Mouse (Mus musculus) layer of hippocampus, adult 9-10 months (tissue): ENCODE results near the gene Actr5.

Source experiments
- DNase-seq: peaks from one replicate; pipeline ENCODE4 v3.0.0; 2022; ENCODE audit warnings: low spot score

Actr5 gene

DNA sequence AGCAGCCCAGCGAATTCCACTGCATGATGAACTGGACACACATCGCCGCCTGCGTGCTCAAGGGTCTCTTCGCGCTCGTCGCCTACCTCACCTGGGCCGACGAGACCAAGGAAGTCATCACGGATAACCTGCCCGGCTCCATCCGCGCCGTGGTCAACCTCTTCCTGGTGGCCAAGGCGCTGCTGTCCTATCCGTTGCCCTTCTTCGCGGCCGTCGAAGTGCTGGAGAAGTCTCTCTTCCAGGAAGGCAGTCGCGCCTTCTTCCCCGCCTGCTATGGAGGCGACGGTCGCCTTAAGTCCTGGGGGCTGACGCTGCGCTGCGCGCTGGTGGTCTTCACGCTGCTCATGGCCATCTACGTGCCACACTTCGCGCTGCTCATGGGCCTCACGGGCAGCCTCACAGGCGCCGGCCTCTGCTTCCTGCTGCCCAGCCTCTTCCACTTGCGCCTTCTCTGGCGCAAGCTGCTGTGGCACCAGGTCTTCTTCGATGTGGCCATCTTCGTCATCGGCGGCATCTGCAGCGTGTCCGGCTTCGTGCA is 10.2 kb upstream of the Actr5 start:
- DNase-seq, result no peak

DNA sequence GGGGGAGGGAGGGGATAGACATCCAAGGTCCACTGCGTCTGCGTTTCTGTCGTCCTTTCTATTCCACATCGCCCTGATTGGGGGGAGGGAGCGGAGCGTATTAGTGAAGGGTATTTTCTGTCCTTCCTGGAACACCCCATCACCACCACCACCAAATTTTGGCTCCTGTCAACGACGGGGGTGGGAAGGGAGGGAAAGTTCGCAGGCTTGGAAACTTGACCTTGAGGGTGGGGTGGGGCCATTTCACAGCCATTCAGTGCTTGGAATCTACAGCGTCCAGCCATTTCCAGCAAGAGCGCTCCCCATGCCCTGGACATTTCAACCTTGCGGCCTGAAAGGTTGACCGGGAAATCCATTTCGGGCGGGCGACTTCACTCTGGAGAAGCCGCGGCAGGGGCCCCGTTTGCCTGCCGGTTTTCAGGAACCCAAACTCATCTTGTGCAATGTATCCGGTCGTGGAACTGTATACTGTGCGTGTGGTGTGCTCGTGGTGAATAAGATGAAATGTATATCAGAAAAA is 9.5 kb upstream of the Actr5 start:
- no peak for DNase-seq

DNA sequence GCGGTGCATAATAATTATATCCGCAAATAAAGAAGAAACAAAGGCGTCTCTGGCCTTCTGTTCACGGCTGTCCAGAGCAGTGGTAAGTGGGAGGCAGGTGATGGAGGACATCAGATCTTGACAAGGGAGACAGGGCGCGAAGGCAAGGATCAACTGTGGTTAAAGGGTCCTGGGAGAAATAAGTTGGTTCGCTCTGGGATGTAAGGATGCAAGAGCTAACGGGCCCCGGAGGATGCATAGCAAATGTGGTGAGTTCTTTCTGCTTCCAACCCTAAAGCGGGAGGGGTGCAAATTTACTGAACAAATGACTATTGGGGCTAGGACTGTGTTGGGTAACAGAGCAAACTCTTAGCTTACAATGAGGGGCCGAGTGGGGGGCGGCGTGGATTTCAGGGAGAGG is 9.0 kb upstream of the Actr5 start:
- no peak for DNase-seq

DNA sequence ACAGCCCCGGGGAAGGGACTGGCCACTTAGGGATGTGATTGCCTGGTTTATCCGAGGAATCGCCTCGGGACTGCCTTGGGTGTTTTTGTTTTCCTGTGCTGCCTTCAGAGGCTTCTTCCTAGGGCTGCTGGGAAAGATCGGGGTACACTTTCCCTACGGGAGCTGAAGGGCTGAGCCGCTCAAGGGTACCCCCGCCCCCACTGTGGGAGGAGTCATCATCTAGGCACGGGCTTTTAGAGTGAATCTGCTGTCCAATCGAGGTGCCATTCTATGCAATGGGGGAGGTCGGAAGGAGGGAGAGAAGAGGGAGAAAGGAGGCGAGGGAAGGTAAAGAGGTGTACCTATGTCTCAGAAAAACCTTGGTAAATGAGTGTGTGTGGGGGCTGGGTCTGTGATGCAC is 8.4 kb upstream of the Actr5 start:
- DNase-seq, result no peak

DNA sequence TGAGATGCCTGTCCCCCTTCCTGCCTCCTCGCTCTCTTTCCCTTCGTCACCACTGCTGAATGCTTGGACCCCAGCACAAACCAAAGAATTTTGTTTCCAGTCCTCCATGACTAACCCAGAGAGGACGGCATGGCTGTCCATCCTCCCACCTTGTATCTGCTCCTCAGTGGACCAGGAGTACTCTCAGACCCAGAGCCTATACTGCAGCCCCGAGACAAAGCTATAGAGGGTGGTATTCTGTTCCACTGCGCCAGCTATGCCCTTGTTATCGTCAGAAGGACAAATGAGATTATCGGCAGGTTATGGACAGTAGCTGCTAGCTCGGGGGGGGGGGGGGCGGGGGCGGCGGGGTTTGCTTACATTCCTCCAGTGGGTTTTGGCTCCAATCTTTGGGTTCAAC is 7.9 kb upstream of the Actr5 start:
- DNase-seq, result no peak

DNA sequence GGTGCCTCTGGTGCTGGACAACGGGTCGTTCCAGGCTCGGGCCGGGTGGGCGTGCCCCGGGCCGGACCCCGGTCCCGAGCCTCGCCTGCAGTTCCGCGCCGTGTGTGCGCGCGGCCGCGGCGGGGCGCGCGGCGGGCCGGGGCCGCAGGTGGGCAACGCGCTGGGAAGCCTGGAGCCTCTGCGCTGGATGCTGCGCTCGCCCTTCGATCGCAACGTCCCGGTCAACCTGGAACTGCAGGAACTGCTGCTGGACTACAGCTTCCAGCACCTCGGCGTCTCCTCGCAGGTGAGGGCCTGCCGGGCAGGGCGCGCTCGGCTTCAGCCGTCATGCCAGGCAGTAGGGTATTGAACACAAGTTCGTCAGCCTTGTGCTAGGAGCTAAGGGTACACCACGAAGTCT is 543 bp downstream of the Actr5 start:
- DNase-seq, result no peak

DNA sequence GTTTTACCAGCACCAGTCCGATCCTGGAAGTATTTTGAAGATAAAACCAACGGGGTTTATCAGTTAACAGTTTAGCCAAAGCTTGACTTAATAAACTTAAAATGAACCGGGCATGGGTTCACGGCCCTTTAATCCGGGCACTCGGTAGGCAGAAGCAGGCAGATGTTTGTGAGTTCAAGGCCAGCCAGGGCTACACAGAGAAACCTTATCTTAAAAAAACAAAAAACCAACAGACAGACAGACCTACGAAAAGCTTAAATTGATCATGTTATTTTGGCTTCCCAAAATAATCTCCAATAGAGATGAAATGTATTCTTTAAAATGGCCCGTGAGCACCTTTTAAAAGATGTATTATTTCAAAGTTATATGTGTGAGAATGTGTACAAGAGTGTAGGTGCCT is 1.0 kb downstream of the Actr5 start:
- DNase-seq, result no peak

DNA sequence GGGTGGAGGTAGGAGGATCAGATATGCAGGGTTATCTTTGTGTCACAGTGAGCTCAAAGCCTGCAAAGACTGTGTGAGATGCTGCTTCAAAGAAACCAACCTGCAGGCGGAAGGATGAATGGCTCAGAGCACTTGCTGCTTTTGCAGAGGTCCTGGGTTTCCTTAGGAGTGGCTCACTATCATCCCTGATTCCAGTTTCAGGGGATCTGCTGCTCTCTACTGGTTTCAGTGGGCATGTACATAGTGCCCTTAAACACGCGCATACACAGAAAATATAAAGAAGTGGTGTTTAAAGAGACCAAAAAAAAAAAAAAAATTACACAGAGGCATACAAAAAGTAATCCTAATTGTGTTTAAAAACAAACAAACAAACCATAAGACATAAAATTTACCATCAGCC is 4.2 kb downstream of the Actr5 start:
- no peak for DNase-seq

DNA sequence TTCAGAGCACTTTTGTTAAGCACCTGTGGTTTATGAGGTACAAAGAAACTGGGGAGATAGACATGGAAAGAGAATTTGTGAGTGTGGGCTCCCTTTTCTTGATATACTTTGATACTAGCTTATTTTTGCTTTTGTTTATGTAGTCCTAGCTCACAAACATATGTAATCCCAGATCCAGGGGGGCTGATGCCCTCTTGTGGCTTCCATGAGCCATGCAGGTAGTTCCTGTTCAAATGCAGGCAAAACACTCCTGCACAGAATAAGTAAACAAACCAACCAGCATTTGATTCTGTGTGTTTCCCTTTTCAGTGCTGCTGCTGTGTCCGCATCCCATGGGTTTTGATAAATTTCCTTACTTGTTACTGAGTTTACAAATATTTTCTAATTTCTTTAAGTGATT is 4.7 kb downstream of the Actr5 start:
- DNase-seq, result no peak

DNA sequence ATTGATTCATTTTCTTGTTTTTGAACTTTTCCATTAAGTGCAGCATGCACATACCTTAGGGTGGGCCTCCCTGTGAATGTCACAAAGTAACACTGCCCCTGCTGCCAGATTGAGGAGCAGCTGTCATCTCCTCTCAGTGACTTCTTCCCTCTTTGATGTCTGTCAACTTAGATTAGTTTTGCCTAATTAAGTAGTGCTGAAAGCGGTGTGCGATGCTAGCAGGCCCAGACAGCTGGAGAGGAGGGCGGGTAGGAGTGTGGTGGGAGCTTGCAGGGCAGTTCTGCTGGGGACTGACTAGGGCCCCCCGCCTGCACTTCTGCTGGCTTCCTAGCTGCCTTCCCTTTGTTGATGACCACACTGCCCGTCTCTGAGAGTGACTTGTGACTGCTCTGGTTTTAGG is 7.2 kb downstream of the Actr5 start:
- DNase-seq, result no peak

DNA sequence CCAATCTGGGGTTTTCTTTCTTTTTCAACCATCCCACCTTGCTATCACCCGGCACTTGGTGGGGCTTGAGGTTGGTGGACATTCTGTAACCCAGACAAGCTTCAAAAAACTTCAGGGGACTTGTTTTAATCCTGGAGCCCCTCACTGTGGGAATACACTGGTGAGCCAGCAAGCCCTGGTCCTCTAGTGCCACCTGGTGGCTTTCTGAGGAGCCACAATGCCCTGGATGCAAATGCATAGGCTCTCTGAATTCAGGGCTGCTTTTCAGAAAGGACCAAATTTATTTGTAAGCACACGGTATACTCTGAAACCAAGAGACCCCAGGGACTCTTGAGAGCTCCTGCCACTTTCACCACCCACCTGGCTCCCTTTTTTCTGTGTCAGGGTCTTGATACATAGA is 17.2 kb downstream of the Actr5 start:
- peak; percentile 53 for DNase-seq

DNA sequence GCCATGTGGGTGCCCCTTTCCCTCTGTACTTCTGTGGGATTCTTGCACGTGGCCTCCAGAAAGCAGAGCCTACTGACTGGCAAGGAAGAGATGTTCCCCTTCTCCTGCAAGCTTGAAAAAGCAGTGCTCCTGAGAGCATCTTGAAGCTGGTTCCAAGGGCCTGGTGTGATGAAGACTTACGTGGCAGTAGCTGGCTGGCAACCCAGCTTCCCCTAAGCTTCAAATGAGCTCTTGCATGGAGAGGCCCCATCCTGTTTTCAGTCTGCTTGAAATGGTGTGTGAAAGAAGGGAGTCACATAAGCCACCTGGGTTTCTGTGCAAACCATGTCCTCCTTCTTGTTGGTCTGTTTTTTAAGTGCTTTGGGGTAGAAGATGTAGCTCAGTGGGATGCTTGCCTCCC is 17.9 kb downstream of the Actr5 start:
- no peak for DNase-seq

DNA sequence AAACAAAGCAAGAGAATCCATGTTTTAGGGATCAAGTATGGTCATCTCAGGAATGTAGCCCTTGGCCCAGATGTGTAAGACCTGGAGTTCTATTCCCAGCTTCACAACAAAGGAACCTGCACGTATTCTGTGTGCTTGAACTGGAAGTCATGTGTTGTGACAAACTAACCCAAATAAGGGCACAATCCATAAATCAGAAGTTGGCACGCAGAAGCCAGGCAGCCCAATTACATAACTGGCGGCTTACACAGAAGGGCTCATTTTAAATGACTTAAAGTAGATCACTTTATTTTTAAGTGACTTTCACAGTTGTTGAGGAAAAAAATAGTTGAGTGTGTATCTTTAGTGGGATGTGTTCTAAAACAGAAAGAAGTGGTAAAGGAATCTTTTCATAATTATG is 19.1 kb downstream of the Actr5 start:
- DNase-seq, result no peak

DNA sequence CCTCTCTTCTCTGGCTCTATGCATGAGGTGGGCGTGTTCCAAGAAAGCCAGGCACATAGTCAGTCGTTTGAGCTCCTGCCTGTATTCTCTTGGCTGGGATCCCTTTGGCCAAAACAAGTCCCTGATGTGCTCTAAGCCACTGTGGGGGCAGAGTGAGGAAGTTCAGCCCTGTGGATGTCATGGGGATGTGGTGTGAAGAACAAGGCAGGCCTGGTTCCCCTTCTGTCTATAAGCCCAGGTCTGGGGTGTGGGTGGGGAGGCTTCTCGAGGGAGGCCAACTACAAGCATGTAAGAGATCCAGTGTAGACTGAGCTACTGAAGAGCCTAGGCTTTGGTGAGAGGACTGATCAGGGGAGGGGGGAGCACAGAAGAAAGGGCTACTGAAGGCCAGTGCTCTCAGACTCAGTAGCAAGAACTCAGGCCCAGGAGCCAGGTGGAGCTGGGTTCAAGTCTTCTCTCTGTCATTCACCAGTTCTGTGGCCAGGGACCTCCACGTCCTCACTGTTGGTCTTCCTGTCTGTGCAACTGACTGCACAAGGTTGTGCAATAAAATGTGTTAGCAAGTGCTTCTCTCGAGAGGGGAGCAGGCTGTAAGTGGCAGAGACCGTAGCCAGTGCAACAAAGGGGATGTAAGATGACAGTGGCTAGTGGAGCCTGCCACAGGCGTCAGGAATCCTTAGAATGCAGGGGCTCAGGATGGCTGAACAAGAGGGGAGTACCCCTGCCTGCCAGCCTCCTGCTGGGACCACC is 26.6 kb downstream of the Actr5 start:
- DNase-seq, result no peak

DNA sequence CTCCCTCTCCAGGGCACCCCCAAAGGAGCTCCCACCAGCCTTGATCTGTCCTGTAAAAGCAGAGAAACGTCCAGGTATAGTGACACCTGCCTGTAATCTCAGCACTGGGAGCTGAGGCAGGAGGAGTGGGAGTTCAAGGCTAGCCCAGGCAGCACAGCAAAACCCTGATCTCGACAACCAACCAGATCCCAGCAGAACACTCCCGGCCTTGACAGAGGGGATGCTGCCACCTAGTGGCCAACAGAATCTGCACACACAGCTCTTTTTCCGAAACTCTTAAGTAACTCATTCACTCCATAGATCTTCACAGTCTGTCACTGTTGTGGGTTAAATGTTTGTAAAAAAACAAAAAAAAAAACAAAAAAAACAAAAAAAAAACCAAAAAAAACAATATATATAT is 28.3 kb downstream of the Actr5 start:
- DNase-seq, result peak; percentile 80

DNA sequence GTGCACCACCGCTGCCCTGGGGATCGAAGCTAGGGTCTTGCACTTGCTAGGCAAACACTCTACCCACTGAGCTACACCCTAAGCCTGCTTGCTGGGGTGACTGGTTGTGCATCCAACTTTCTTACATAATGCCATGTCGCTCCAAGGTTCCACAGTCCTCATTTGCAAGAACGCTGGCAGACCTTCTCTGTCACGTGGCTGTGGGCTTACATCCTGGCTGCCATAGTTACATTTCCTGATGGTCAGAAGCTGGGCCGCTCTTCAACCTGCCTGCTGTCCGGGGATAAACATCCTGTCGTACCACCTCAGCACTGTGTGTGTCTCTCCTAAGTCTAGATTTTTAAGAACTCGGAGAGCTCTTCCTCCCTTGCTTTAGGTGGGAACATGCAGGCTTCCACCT is 30.0 kb downstream of the Actr5 start:
- DNase-seq, result no peak

DNA sequence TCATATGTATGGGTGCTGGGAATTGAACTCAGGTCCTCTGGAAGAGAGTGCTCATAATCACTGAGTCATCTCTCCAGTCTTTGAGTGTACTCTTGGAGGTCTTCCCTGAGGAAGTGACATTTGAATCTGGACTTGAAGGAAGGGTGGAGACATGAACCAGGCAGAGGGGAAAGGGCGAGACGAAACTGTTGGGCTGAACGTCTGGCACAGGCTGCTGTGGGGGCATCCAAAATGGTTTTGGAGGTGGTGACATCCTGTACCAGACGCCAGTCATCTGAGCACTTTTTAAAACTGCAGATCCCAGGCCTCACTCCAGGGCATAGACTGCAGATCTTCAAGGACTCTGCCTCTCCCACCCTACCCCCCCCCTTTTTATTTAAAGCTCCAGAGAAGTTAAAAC is 31.1 kb downstream of the Actr5 start:
- no peak for DNase-seq

DNA sequence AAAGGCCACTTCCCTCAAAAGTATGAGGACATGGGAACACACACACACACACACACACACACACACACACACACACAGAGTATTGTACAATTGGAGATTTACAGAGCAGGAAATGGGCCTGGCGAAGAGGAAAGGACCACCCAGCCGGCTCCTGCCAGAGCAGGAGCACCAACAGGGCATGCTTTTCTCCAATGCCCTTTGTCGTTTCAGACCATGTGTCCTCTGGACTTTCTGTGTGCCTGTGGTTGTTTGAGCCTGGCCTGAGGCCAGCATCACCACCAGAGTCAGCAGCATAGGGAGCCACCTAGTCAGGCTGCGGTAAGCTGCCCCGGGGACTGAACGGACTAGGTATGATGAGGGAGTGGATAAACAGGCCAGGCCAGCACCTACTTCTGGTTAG is 34.1 kb downstream of the Actr5 start:
- no peak for DNase-seq

DNA sequence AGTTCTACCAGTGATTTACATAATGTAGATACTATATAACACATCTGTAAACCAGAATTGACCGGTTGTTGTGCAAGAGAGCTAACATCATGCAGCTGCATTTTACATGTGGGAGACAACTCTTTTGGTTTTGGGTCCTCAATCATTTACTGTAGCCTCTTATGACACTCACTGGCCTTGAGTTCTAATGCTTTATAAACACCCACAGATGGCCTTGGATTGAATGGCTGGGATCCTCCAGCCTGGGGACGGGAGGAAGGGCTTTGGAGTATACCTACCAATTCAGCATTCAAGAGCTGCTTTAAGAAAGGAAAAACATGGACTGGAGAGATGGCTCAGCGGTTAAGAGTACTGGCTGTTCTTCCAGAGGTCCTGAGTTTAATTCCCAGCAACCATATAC is 34.7 kb downstream of the Actr5 start:
- no peak for DNase-seq

DNA sequence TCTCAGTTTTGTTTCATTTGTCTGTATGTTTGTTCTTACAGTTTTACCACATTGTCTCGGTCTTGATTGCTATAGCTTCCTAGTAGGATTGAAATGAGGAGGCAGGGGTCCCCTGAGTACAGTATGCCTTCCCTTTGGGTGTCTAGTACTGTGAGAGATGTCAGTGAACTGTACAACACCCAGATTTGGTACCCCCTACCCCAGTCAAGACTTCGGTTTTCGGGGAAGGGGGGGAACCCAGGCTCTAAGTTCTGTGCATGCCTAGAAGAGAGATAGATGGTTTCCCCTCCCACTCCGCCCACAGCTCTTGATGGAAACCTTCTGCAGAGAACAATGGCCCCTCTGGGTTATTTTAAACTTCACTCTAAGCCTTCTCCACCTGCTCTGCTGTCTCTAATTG is 40.4 kb downstream of the Actr5 start, which contains the start of gene Ppp1r16b:
TSS of gene Ppp1r16b (plus strand) at position 301 of the 400 bp plus-strand sequence.
- DNase-seq, result no peak

DNA sequence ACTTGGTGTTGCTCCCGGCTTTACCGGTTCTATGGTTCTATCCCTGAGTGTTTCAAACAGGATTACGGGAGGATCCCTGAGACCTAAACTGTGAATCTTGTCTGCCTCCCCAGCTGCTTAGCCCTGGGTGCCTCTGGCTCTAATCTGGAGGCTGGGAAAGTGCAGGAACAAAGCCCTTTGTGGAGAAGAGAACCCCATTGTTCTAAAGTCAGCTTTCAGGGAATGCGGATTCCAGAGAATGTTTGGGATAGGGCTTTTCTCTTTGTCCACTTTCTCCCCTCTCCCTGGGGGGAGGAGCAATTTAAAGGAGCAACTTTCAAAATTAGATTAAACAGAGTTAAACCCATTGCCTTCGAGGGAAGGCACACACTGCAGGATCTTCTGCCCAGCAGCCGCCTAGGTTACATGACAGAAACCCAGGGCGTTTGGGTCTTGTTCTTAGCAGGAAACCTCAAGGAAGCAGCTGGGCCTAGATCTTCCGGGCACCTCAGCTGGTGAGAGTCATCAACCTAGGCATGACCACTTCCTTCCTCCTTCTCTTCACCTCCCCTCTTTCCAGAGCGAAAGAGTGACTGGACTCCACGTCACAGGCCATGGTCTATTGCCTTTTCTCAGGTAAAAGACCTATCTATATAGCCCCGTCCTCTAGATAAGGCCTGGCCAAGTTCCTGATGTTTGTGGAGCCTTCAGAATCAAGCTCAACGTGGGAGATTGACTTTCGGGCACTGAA is 41.5 kb downstream of the Actr5 start:
- DNase-seq, result no peak

DNA sequence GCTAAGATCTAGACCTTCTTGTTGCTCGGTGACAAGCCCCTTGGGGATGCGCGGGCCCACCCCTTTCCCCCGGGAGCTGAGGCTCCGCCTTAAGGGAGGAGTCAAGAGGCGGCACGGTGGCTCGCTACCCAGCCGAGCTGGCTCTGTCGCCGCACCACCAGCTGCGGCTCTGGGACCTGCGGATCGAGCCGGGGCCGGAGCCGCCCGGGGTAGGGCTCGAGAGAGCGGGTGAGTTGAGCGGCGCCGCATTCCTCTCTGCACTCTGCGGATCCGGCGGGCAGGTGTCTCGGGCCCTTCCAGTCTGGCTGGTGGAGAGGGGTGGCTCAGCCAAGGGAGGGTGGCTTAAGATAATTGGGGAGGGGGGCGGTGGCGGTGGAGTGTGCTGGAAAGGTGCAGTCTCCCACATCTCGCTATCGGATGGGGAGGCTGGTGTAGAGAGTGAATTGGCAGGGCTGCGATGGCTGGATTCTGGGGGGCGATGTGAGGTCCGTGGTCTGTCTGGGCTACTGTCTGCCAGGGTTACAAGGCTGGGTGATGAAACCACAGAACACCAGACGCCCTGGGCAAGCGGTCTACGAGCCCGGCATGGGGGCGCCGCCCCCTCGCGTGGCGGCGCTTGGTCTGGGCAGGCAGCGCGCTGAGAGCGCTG is 42.5 kb downstream of the Actr5 start:
- no peak for DNase-seq
